Mouse (Mus musculus) Patski (cell line): ENCODE measurements around the gene Rnf31. TPM values are rescaled to one million over a fixed set of nuclear protein-coding genes. Genes with fewer than 3 reads are reported as not detected.
A peak's percentile ranks its signal among the peaks of the same experiment; 100 is the strongest.

Source experiments
- ATAC-seq: fragments of 100-300 bp; one replicate; pipeline ENCODE4 v1.8.0; 2021
- CTCF ChIA-PET: fragments of 350-600 bp; sonication (Branson Sonifier 250); formaldehyde crosslinking; loops from one replicate; lab custom pipeline; 2022; ENCODE audit warnings: inconsistent platforms; lab: Charles Lee
- POLR2A ChIA-PET: fragments of 350-600 bp; sonication (Branson Sonifier 250); formaldehyde crosslinking; loops from one replicate; lab custom pipeline; 2022; ENCODE audit warnings: antibody characterized with exemption, inconsistent platforms; lab: Charles Lee
- DNase-seq: peaks from one replicate; pipeline ENCODE4 v3.0.0-alpha.2; 2011; ENCODE audit warnings: low read depth, low spot score
- H3K27me3 ChIP-seq: fragments of 371-371 bp; one replicate; pipeline ENCODE4 v1.5.1; 2021
- CTCF ChIP-seq: fragments of 100-300 bp; IDR thresholded peaks from one replicate; pipeline ENCODE4 v1.5.1; 2021
- in situ Hi-C: fragments of 300-500 bp; cut with MboI; formaldehyde crosslinking; loops from 3 replicates; pipeline ENCODE4 v1.11.1; 2018; ENCODE audit warnings: low pct_unique_long_range_greater_than_20kb, mixed read lengths
- polyA plus RNA-seq: library from polyadenylated mRNA; unstranded; gene quantifications from one replicate; pipeline ENCODE4 v1.2.3, GENCODE M21; 2021

Gene Rnf31
- polyA plus RNA-seq, 1 experiment from 2014 or later, result 28.0 TPM

DNA sequence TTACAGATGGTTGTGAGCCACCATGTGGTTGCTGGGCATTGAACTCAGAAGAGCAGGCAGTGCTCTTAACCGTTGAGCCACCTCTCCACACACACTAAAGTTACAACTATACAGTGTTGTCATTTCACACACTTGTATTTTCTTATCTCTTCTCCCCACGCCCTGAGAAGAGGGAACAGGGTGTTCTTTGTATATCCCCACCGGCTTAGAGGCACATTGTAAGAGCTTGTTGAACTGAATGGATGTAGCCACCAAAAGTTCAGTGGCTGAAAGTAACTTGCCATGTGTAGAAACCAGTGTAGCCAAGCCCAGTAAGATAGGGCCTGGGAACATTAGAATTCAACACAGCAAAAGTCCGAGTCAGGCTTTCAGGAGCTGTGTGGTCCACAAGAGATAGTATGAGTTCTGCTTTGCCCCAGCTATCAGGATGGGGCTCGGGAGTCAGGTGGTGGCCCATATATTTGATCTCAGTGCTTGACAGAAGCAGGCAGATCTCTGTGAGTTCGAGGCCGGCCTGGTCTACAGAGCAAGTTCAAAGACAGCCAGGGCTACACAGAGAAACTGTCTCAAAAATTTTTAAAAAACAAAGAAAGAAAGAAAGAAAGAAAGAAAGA, 23.2 kb downstream of the Rnf31 start:
- TF ChIP-seq CTCF, result no peak
- ChIA-PET POLR2A (interaction anchor here (0.6 to 0.7 kb wide), 2 partner anchors 10 to 22 kb away, joined by 3 read pairs; no protein-coding TSS in a partner anchor), CTCF (no interaction called here)
- ATAC-seq, result no peak
- no peaks in the 10 kb centered on the region for H3K27me3 ChIP-seq
- in situ Hi-C loops, result loop anchor here (10.0 kb wide), 1 partner anchor 120 kb away; the partner anchor contains the start of gene Carmil3
- no peak for DNase-seq

DNA sequence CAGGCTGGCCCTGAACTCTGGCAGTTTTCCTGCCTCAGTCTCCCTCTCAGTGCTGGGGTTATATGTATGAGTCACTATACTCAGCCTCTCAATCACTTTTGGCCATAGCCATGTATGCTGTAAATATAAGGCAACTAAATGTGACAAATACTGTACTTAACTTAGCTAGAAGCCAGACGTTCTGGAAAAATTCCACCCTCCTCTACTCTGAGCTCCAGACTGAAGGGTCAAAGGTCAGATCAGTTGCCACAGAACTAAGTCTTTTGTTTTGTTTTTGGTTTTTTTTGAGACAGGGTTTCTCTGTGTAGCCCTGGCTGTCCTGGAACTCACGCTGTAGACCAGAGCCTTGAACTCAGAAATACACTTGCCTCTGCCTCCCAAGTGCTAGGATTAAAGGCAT, 24.4 kb downstream of the Rnf31 start:
- no peaks in the 10 kb centered on the region for H3K27me3 ChIP-seq
- no peak for TF ChIP-seq CTCF
- ChIA-PET CTCF (no interaction called here), POLR2A (interaction anchor here (0.6 to 0.7 kb wide), 3 partner anchors 24 to 848 kb away, joined by 3 to 5 read pairs (median 3); no protein-coding TSS in a partner anchor)
- in situ Hi-C loops, result loop anchor here (10.0 kb wide), 1 partner anchor 121 kb away; the partner anchor contains the start of gene Carmil3
- DNase-seq (no peak), ATAC-seq (no peak)

DNA sequence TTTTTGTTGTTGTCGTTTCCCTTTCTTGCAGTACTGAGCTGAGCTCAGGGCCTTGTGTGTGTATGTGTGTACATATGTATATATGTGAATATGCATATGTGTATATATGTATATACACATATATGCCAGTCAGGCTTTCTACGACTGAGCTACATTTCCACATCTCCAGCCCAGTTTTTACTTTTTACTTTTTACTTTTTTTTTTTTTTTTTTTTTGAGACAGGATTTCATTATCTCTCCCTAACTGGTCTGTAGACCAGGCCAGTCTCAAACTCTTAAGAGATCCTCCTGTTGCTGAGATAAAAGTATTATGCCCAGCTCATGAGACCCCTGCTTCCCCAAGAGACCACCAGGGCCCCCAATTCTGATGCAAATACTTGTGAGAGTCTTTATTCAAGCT, 25.3 kb downstream of the Rnf31 start:
- no peak for ATAC-seq
- in situ Hi-C loops, result loop anchor here (10.0 kb wide), 1 partner anchor 122 kb away; the partner anchor contains the start of gene Carmil3
- no peak for TF ChIP-seq CTCF
- POLR2A ChIA-PET, result no interaction called here
- H3K27me3 ChIP-seq, result no peaks in the 10 kb centered on the region
- no peak for DNase-seq
- CTCF ChIA-PET, result no interaction called here

DNA sequence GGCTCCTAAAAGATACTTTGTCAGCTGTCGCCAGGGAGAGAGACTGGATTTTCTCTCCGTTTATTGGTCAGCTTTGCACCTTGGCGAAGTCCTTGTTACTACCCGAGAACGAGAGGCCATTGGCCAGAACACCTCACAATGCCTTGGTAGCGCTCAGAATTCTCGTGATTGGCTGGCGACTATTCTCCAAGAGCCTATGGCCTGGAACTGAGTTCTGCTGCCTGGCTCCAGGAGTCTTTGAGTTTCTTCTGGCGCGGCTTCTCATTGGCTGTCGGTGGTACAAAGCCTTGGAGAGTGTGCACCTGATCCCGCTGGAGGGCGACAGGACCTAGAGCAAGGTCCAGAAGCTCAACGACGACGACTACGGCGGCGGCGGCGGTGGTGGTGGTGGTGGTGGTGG, 26.3 kb downstream of the Rnf31 start, which contains the start of gene Rec8:
Gene Rec8 (plus strand): TSS at position 216 of the 400 bp plus-strand sequence.
- ChIA-PET POLR2A (no interaction called here), CTCF (no interaction called here)
- no peak for DNase-seq
- in situ Hi-C loops, result loop anchor here (10.0 kb wide), 1 partner anchor 123 kb away; the partner anchor contains the start of gene Carmil3
- no peaks in the 10 kb centered on the region for H3K27me3 ChIP-seq
- no peak for ATAC-seq
- TF ChIP-seq CTCF, result no peak

DNA sequence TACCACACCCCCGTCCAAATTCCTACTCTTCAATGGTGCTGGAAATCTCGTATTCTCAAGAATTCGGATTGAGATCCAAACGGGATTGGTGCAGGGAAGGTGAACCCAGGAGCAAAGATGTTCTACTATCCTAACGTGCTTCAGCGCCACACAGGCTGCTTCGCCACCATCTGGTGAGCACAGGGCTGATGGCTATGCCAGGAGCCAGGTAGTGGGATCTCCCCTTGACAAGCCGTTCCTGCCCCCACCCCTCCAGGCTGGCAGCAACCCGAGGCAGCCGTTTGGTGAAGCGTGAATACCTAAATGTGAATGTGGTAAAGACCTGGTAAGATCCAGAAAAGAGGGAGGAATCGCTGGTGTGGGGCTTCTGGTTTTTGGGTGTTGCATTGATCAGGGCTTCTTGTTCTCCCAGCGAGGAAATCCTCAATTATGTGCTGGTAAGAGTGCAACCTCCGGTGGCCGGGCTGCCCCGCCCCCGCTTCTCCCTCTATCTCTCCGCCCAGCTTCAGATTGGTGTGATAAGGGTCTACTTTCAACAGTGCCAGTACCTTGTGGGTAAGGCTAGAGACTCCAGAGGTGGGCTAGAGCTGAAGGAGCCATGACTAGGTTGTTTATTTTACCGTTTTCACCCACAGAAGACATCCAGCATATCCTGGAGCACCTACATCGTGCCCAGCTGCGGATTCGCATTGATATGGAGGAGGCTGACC, 27.1 kb downstream of the Rnf31 start:
- no peak for TF ChIP-seq CTCF
- ChIA-PET POLR2A (interaction anchor here (0.6 kb wide), 1 partner anchor 242 kb away, joined by 3 read pairs; no protein-coding TSS in a partner anchor), CTCF (no interaction called here)
- in situ Hi-C loops, result loop anchor here (10.0 kb wide), 1 partner anchor 124 kb away; the partner anchor contains the start of gene Carmil3
- H3K27me3 ChIP-seq, result no peaks in the 10 kb centered on the region
- ATAC-seq (no peak), DNase-seq (no peak)

DNA sequence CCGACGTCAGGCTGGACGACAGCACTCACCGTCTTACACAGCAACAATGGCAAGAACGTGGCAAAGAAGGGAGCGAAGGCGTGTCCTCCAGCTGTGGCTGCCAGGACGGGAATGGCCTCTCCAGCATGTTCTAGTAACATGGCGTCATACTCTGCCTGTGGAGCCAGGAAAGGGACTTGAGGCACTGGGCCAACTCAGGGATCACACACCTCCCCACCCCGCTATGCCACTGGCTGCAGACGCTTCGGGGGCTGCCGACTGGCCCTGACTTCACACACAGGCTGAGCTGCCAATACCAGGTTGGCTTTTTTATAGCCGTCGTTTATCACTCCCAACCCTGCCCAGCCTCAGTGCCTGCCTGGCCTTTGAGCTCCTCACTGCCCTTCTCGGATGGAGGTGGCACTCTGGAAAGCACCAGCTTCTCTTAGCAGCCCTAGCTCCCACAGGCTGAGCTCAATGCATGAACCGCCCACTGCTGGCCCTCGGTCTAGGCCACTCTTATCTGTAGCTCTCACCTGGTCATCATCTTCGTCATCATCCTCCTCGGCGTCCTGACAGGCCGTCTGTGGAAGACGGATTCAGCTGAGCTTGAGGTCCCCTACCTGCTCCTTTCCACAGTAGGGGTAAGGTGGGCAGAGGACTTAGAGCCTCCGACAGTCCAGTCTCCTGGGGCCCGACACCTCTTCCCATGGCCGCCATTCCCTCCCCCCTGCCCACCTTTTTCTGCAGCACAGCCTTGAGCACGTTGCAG, 36.7 kb downstream of the Rnf31 start:
- in situ Hi-C loops, result no loop called here
- ChIA-PET POLR2A (no interaction called here), CTCF (interaction anchor here (1.1 kb wide), 1 partner anchor 38 kb away, joined by 3 read pairs; the partner anchor contains the start of gene Psme2)
- no peaks in the 10 kb centered on the region for H3K27me3 ChIP-seq
- no peak for TF ChIP-seq CTCF
- DNase-seq (no peak), ATAC-seq (no peak)

DNA sequence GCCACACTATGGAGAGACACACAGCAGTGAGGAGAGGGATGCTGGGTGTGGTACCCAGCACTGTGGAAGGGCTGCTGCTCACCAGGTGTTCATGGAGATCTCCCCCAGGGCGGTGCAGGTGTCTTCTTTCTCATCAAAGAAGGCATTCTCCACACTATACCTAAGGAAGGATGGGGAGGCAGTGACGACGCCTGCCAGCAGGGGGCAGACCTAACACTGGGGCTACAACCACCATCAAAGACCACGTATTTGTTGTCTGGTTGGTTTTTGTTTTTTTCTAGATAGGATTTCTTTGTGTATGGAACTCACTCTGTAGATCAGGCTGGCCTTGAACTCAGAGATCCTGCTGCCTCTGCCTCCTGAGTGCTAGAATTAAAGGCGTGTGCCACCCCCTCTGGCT, 37.8 kb downstream of the Rnf31 start:
- TF ChIP-seq CTCF, result no peak
- ChIA-PET CTCF (interaction anchor here (1.0 kb wide), 1 partner anchor 8 kb away, joined by 3 read pairs; no protein-coding TSS in a partner anchor), POLR2A (no interaction called here)
- DNase-seq (no peak), ATAC-seq (no peak)
- in situ Hi-C loops, result no loop called here
- no peaks in the 10 kb centered on the region for H3K27me3 ChIP-seq

DNA sequence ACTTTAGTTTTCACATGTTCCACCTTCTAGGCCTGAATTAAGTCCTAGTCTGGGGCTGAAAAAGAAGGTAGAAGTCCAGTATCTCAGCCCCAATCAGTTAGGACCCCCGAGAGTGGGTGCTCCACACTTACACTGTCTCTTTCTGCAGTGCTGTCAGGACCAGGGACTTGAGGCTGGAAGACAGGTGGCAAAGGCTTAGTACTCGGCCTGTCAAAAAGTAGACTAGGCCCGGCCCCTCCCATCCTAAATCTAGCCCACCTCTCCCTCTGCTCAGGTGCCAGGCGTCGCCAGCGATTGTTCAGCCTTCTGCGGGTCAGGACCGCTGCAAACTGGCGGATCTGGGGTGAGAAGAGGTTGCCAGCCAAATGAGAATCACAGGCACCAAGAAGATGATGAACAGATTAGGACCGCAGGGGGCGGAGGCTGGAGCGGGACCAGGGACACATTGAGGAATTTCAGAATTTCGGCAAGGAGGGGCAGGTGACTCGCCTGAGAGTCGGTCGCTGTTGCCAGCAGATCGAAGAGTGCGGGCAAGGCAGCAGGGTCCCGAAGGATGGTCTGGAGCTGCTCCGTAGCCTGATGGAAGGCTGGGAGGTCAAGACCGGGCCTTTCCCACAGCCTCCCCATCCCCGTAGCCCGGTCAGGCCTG, 43.5 kb downstream of the Rnf31 start:
- ATAC-seq, result peak; percentile 27
- no peak for TF ChIP-seq CTCF
- H3K27me3 ChIP-seq, result no peaks in the 10 kb centered on the region
- POLR2A ChIA-PET, result interaction anchor here (0.6 to 1.3 kb wide), 3 partner anchors 11 to 111 kb away, joined by 3 to 4 read pairs (median 4); partner anchors contain the start of gene Mdp1
- DNase-seq, result no peak
- in situ Hi-C loops, result no loop called here
- CTCF ChIA-PET, result interaction anchor here (0.9 kb wide), 1 partner anchor 9 kb away, joined by 3 read pairs; no protein-coding TSS in a partner anchor

DNA sequence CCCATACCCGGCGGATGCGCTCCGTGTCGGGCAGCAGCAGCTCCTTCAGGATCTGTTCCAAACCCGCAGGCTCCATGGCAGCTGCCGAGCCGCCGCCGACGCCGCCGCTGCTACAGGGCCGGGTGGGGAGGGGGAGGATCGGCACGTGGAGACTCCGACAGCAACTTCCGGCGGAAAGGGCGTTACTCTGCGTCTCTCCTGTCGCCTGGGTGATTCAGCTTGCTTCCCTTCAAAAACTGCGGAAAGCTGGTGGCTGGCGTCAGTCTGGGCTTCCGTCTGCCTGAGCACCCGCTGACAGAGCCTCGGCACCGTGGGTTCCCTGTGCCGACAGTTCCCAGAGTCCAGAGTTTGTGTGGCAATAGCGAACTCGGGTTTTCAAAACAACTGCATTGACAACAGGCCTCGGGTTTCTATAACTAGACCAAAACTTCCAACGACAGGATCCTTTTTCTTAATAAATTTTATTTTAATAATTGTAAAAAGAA, 44.1 kb downstream of the Rnf31 start, which contains the start of gene Ipo4:
Gene Ipo4 (minus strand): TSS at position 435 of the 485 bp plus-strand sequence.
- POLR2A ChIA-PET, result interaction anchor here (0.6 to 0.9 kb wide), 2 partner anchors 24 to 111 kb away, joined by 3 to 4 read pairs; partner anchors contain the start of gene Mdp1
- no peaks in the 10 kb centered on the region for H3K27me3 ChIP-seq
- CTCF ChIA-PET, result interaction anchor here (0.9 kb wide), 1 partner anchor 9 kb away, joined by 3 read pairs; no protein-coding TSS in a partner anchor
- ATAC-seq, result peak; percentile 87
- in situ Hi-C loops, result no loop called here
- no peak for DNase-seq
- TF ChIP-seq CTCF, result no peak
